8 mouse cellular contexts compared by ENCODE assay signal in genomic region chr9:57659774-57660173, GRCm38 (mm10). TPM values are rescaled to one million over a fixed set of nuclear protein-coding genes. Genes with fewer than 3 reads are reported as not detected.
DNase-seq lines count a peak whose midpoint lies in the region; ATAC-seq and TF ChIP-seq lines count a peak whose summit lies in the region.

No protein-coding gene starts in this region.

- 23% methylated on average over 4 of the region's 4 CpGs for WGBS in limb, embryonic 12.5 days
- 14% methylated on average over 4 of the region's 4 CpGs for WGBS in thymus, adult 2 months

- H3K9me3 ChIP-seq in limb, embryonic 12.5 days: no peaks in the 10 kb centered on the region

- H3K27me3 ChIP-seq in limb, embryonic 12.5 days: peaks cover 4% of the 10 kb centered on the region; the same call in 1 of the 2 replicates
- H3K27me3 ChIP-seq in thymus, adult 2 months (ENCODE audit: control insufficient read depth, insufficient read depth, low read length): no peaks in the 10 kb centered on the region

- H3K27ac ChIP-seq in limb, embryonic 12.5 days: no peak overlapping the region
- H3K27ac ChIP-seq in thymus, adult 2 months (ENCODE audit: control insufficient read depth, insufficient read depth, low read length): no peak overlapping the region

- no peak overlapping the region for H3K4me2 ChIP-seq in limb, embryonic 12.5 days

- H3K4me1 ChIP-seq in limb, embryonic 12.5 days (replicated peaks): 0 out of 2 replicates have a peak, but pooled peaks cover 4% of the 10 kb centered on the region
- H3K4me1 ChIP-seq in thymus, adult 2 months (replicated peaks; ENCODE audit: control insufficient read depth, insufficient read depth, low read length): peaks cover 9% of the 10 kb centered on the region

- no peak overlapping the region for H3K4me3 ChIP-seq in limb, embryonic 12.5 days (replicated peaks)
- no peak overlapping the region for H3K4me3 ChIP-seq in thymus, adult 2 months (ENCODE audit: control insufficient read depth, insufficient read depth, low read length)

- no peaks in the 10 kb centered on the region for H3K36me3 ChIP-seq in limb, embryonic 12.5 days
- H3K36me3 ChIP-seq in thymus, adult 2 months (ENCODE audit: control insufficient read depth, insufficient read depth, low read length): no peaks in the 10 kb centered on the region

- no peak for TF ChIP-seq CTCF in thymus, adult 2 months (IDR thresholded peaks at IDR 0.05; ENCODE audit: borderline replicate concordance, control insufficient read depth, extremely low read depth, insufficient read depth, low read length, poor library complexity)

- no peak for TF ChIP-seq POLR2A in thymus, adult 2 months (IDR thresholded peaks at IDR 0.05; ENCODE audit: control insufficient read depth, extremely low read depth, insufficient read depth, low read length, poor library complexity)

- ATAC-seq in limb, embryonic 12.5 days (ENCODE audit: insufficient number of reproducible peaks, insufficient read depth, low FRiP score, low TSS enrichment, low read depth): peak; percentile 75; the same call in 1 of the 2 replicates
- peak; percentile 51; the same call in 1 of the 2 replicates for ATAC-seq in monocyte, adult 5-6 weeks (replicated peaks; ENCODE audit: insufficient number of reproducible peaks, low FRiP score, low TSS enrichment, poor library complexity, severe bottlenecking)

- intact Hi-C loops in gastrocnemius, postnatal 14 days (cut with DNase I; ENCODE audit: low total_unique reads): loop anchor here (2.0 to 10.0 kb wide), 3 partner anchors 81 to 175 kb away; no protein-coding TSS in a partner anchor

- H3K9ac ChIP-seq in limb, embryonic 12.5 days (replicated peaks): no peak overlapping the region

- DNase-seq in A20 (ENCODE audit: low read depth, low spot score) (peak; percentile 81), R1 (ENCODE audit: low read depth, low spot score) (peak; percentile 87)
- DNase-seq in cerebellum, postnatal 25 days: peak; percentile 81 to 85
- peak; percentile 62 for DNase-seq in gastrocnemius, postnatal 14 days
- peak; percentile 83 for DNase-seq in kidney, adult 18-20 months
- DNase-seq in thymus, adult 2 months: peak; percentile 82

RNA-seq across cellular contexts. Expression of gene Csk, which starts 6.3 kb away (rescaled TPM):
- 10 to 100 TPM; 14.5 to 19.3 TPM for total RNA-seq in gastrocnemius, postnatal 14 days (2021)
- polyA plus RNA-seq in limb, embryonic 12.5 days (2016; fragmentation: Nextera tagmentation; extraction: Ambion mirVana): 33.9 and 36.0 TPM in 2 replicates
- 332 to 455 TPM (median 337 TPM) in 3 replicates for total RNA-seq in monocyte, adult 5-6 weeks (2017)
- 245 and 301 TPM in 2 replicates for polyA plus RNA-seq in thymus, adult 2 months (2012; rRNA removed)

RNA-seq across cellular contexts. Expression of gene Cyp1a2, which starts 23.7 kb away (rescaled TPM):
- total RNA-seq in gastrocnemius, postnatal 14 days (2021): not detected
- not detected in 2 replicates for polyA plus RNA-seq in limb, embryonic 12.5 days (2016; fragmentation: Nextera tagmentation; extraction: Ambion mirVana)
- total RNA-seq in monocyte, adult 5-6 weeks (2017): not detected in 3 replicates
- polyA plus RNA-seq in thymus, adult 2 months (2012; rRNA removed): 1.1 and 2.5 TPM in 2 replicates

RNA-seq across cellular contexts. Expression of gene Cyp1a1, which starts 28.0 kb away (rescaled TPM):
- total RNA-seq in gastrocnemius, postnatal 14 days (2021): under 1 TPM; 0.16 to 0.37 TPM
- not detected in 2 replicates for polyA plus RNA-seq in limb, embryonic 12.5 days (2016; fragmentation: Nextera tagmentation; extraction: Ambion mirVana)
- total RNA-seq in monocyte, adult 5-6 weeks (2017): not detected in 3 replicates
- 0.15 and 0.24 TPM in 2 replicates for polyA plus RNA-seq in thymus, adult 2 months (2012; rRNA removed)

RNA-seq across cellular contexts. Expression of gene Lman1l, which starts 39.2 kb away (rescaled TPM):
- not detected for total RNA-seq in gastrocnemius, postnatal 14 days (2021)
- polyA plus RNA-seq in limb, embryonic 12.5 days (2016; fragmentation: Nextera tagmentation; extraction: Ambion mirVana): 0.14 TPM in 1 of 2 replicates, not detected in the other
- not detected in 3 replicates for total RNA-seq in monocyte, adult 5-6 weeks (2017)
- polyA plus RNA-seq in thymus, adult 2 months (2012; rRNA removed): 0.20 and 0.26 TPM in 2 replicates

RNA-seq across cellular contexts. Expression of gene Edc3, which starts 48.6 kb away (rescaled TPM):
- 1 to 10 TPM; 6.4 to 6.7 TPM for total RNA-seq in gastrocnemius, postnatal 14 days (2021)
- 41.4 and 42.1 TPM in 2 replicates for polyA plus RNA-seq in limb, embryonic 12.5 days (2016; fragmentation: Nextera tagmentation; extraction: Ambion mirVana)
- total RNA-seq in monocyte, adult 5-6 weeks (2017): 2.6 to 7.9 TPM (median 3.7 TPM) in 3 replicates
- 31.4 and 31.7 TPM in 2 replicates for polyA plus RNA-seq in thymus, adult 2 months (2012; rRNA removed)

Comparison
In these comparisons a context has a peak if more than half of its experiments do, and no peak if none do; other contexts are left out.
1. RNA of gene Csk, which starts 6.3 kb away (total RNA-seq): 332 to 455 TPM in monocyte, adult 5-6 weeks; 14.5 to 19.3 TPM in gastrocnemius, postnatal 14 days; every median in the first group is over 10 times any median in the second.
2. Peak in every context shown above with its lines, with median percentiles within 50 percentile points of each other: DNase-seq.